Mouse (Mus musculus): ENCODE data around the gene Otx2. TPM values are rescaled to one million over a fixed set of nuclear protein-coding genes. Genes with fewer than 3 reads are reported as not detected.

Otx2 gene
- polyA plus RNA-seq, 1 experiment from 2014 or later, result 79.5 TPM

- peak overlapping the region; percentile 24 for H3K4me2 ChIP-seq (ENCODE audit: low read length)
- 0 out of 2 replicates have a peak overlapping the region, but pooled peaks have one; percentile 23 for H3K9ac ChIP-seq (ENCODE audit: low read depth, low read length)
- H3K9me3 ChIP-seq (replicated peaks; ENCODE audit: control insufficient read depth, low read length, poor library complexity, severe bottlenecking), result no peaks in the 10 kb centered on the region
- H3K4me3 ChIP-seq (ENCODE audit: low read depth, low read length), result peak overlapping the region; percentile 32
- no peaks in the 10 kb centered on the region for H3K36me3 ChIP-seq (ENCODE audit: control insufficient read depth, insufficient read depth, low read length)
- peak overlapping the region; percentile 87 for H3K27ac ChIP-seq (ENCODE audit: low read length)
- H3K27me3 ChIP-seq (ENCODE audit: control insufficient read depth, insufficient read depth, low read depth, low read length), result peaks cover 12% of the 10 kb centered on the region
- no peak for ATAC-seq
- H3K4me1 ChIP-seq (ENCODE audit: control insufficient read depth, insufficient read depth, low read length), result peaks cover 8% of the 10 kb centered on the region; the same call in 1 of the 2 replicates
- WGBS, result 22% methylated on average over 4 of the region's 4 CpGs
These were observed 2.7 kb downstream of the Otx2 start for GRCm38 (mm10) chr14:48670761-48671479.

- Histone ChIP-seq H3K27me3 (ENCODE audit: control insufficient read depth, insufficient read depth, low read depth, low read length) (peaks cover 11% of the 10 kb centered on the region; the same call in 1 of the 2 replicates), H3K27ac (ENCODE audit: low read length) (peak overlapping the region; percentile 87), H3K4me2 (ENCODE audit: low read length) (peak overlapping the region; percentile 58), H3K36me3 (ENCODE audit: control insufficient read depth, insufficient read depth, low read length) (no peaks in the 10 kb centered on the region), H3K4me3 (ENCODE audit: low read depth, low read length) (peak overlapping the region; percentile 32), H3K9ac (ENCODE audit: low read depth, low read length) (no peak overlapping the region), H3K9me3 (replicated peaks; ENCODE audit: control insufficient read depth, low read length, poor library complexity, severe bottlenecking) (no peaks in the 10 kb centered on the region), H3K4me1 (ENCODE audit: control insufficient read depth, insufficient read depth, low read length) (peaks cover 8% of the 10 kb centered on the region; the same call in 1 of the 2 replicates)
- ATAC-seq, result no peak
- 20% methylated on average over 3 of the region's 3 CpGs for WGBS
These were observed 3.4 kb downstream of the Otx2 start for GRCm38 (mm10) chr14:48670258-48670630.

GRCm38 (mm10) chr14:48669541-48670257, 3.9 kb downstream of the Otx2 start:
- no peaks in the 10 kb centered on the region for H3K36me3 ChIP-seq (ENCODE audit: control insufficient read depth, insufficient read depth, low read length)
- ATAC-seq, result no peak
- H3K27ac ChIP-seq (ENCODE audit: low read length), result peak overlapping the region; percentile 87
- H3K4me1 ChIP-seq (ENCODE audit: control insufficient read depth, insufficient read depth, low read length), result peaks cover 8% of the 10 kb centered on the region; the same call in 1 of the 2 replicates
- no peaks in the 10 kb centered on the region for H3K9me3 ChIP-seq (replicated peaks; ENCODE audit: control insufficient read depth, low read length, poor library complexity, severe bottlenecking)
- H3K9ac ChIP-seq (ENCODE audit: low read depth, low read length), result peak overlapping the region; percentile 42
- peak overlapping the region; percentile 58 for H3K4me2 ChIP-seq (ENCODE audit: low read length)
- WGBS, result 6% methylated on average over 18 of the region's 18 CpGs
- peaks cover 9% of the 10 kb centered on the region; the same call in 1 of the 2 replicates for H3K27me3 ChIP-seq (ENCODE audit: control insufficient read depth, insufficient read depth, low read depth, low read length)
- peak overlapping the region; percentile 32 for H3K4me3 ChIP-seq (ENCODE audit: low read depth, low read length)

- Histone ChIP-seq H3K4me1 (ENCODE audit: control insufficient read depth, insufficient read depth, low read length) (peaks cover 5% of the 10 kb centered on the region; the same call in 1 of the 2 replicates), H3K9ac (ENCODE audit: low read depth, low read length) (peak overlapping the region; percentile 65), H3K4me2 (ENCODE audit: low read length) (peak overlapping the region; percentile 58), H3K36me3 (ENCODE audit: control insufficient read depth, insufficient read depth, low read length) (no peaks in the 10 kb centered on the region), H3K9me3 (replicated peaks; ENCODE audit: control insufficient read depth, low read length, poor library complexity, severe bottlenecking) (no peaks in the 10 kb centered on the region), H3K27me3 (ENCODE audit: control insufficient read depth, insufficient read depth, low read depth, low read length) (peaks cover 9% of the 10 kb centered on the region; the same call in 1 of the 2 replicates), H3K27ac (ENCODE audit: low read length) (peak overlapping the region; percentile 87), H3K4me3 (ENCODE audit: low read depth, low read length) (peak overlapping the region; percentile 32)
- ATAC-seq, result peak; percentile 18; the same call in 1 of the 2 replicates
- 2% methylated on average over 29 of the region's 29 CpGs for WGBS
These were observed 4.8 kb downstream of the Otx2 start for GRCm38 (mm10) chr14:48668761-48669303.

- no peaks in the 10 kb centered on the region for H3K9me3 ChIP-seq (replicated peaks; ENCODE audit: control insufficient read depth, low read length, poor library complexity, severe bottlenecking)
- 17% methylated on average over 11 of the region's 11 CpGs for WGBS
- H3K9ac ChIP-seq (ENCODE audit: low read depth, low read length), result peak overlapping the region; percentile 23
- ATAC-seq, result peak; percentile 51
- H3K27ac ChIP-seq (ENCODE audit: low read length), result peak overlapping the region; percentile 87
- no peaks in the 10 kb centered on the region for H3K36me3 ChIP-seq (ENCODE audit: control insufficient read depth, insufficient read depth, low read length)
- peaks cover 9% of the 10 kb centered on the region for H3K27me3 ChIP-seq (ENCODE audit: control insufficient read depth, insufficient read depth, low read depth, low read length)
- H3K4me1 ChIP-seq (ENCODE audit: control insufficient read depth, insufficient read depth, low read length), result no peaks in the 10 kb centered on the region
- H3K4me2 ChIP-seq (ENCODE audit: low read length), result peak overlapping the region; percentile 58
- H3K4me3 ChIP-seq (ENCODE audit: low read depth, low read length), result peak overlapping the region; percentile 49; the same call in 1 of the 2 replicates
These were observed 5.6 kb downstream of the Otx2 start for GRCm38 (mm10) chr14:48668051-48668481.

GRCm38 (mm10) chr14:48667396-48667795, 6.2 kb downstream of the Otx2 start:
- H3K4me1 ChIP-seq (ENCODE audit: control insufficient read depth, insufficient read depth, low read length), result peaks cover under 1% of the 10 kb centered on the region; the same call in 1 of the 2 replicates
- peak overlapping the region; percentile 58 for H3K4me2 ChIP-seq (ENCODE audit: low read length)
- H3K27me3 ChIP-seq (ENCODE audit: control insufficient read depth, insufficient read depth, low read depth, low read length), result peaks cover 7% of the 10 kb centered on the region
- no peaks in the 10 kb centered on the region for H3K9me3 ChIP-seq (replicated peaks; ENCODE audit: control insufficient read depth, low read length, poor library complexity, severe bottlenecking)
- H3K36me3 ChIP-seq (ENCODE audit: control insufficient read depth, insufficient read depth, low read length), result no peaks in the 10 kb centered on the region
- ATAC-seq, result peak; percentile 59
- peak overlapping the region; percentile 87 for H3K27ac ChIP-seq (ENCODE audit: low read length)
- 0 out of 2 replicates have a peak overlapping the region, but pooled peaks have one; percentile 74 for H3K9ac ChIP-seq (ENCODE audit: low read depth, low read length)
- peak overlapping the region; percentile 49 for H3K4me3 ChIP-seq (ENCODE audit: low read depth, low read length)
- 5% methylated on average over 12 of the region's 12 CpGs for WGBS

- peaks cover 7% of the 10 kb centered on the region for H3K27me3 ChIP-seq (ENCODE audit: control insufficient read depth, insufficient read depth, low read depth, low read length)
- H3K4me3 ChIP-seq (ENCODE audit: low read depth, low read length), result peak overlapping the region; percentile 49
- no peaks in the 10 kb centered on the region for H3K9me3 ChIP-seq (replicated peaks; ENCODE audit: control insufficient read depth, low read length, poor library complexity, severe bottlenecking)
- H3K9ac ChIP-seq (ENCODE audit: low read depth, low read length), result peak overlapping the region; percentile 74
- H3K4me1 ChIP-seq (ENCODE audit: control insufficient read depth, insufficient read depth, low read length), result peaks cover 4% of the 10 kb centered on the region; the same call in 1 of the 2 replicates
- WGBS, result under 1% methylated on average over 19 of the region's 19 CpGs
- no peak for ATAC-seq
- peak overlapping the region; percentile 87 for H3K27ac ChIP-seq (ENCODE audit: low read length)
- H3K36me3 ChIP-seq (ENCODE audit: control insufficient read depth, insufficient read depth, low read length), result no peaks in the 10 kb centered on the region
- peak overlapping the region; percentile 51 for H3K4me2 ChIP-seq (ENCODE audit: low read length)
These were observed 6.8 kb downstream of the Otx2 start for GRCm38 (mm10) chr14:48666771-48667170.

- no peak for ATAC-seq
- H3K9ac ChIP-seq (ENCODE audit: low read depth, low read length), result peak overlapping the region; percentile 74
These were observed 7.6 kb downstream of the Otx2 start for GRCm38 (mm10) chr14:48665816-48666661.

More at GRCm38 (mm10) chr14:48665816-48666661, 7.6 kb downstream of the Otx2 start:
- peak overlapping the region; percentile 87 for H3K27ac ChIP-seq (ENCODE audit: low read length)
- H3K4me2 ChIP-seq (ENCODE audit: low read length), result peak overlapping the region; percentile 51
- H3K4me1 ChIP-seq (ENCODE audit: control insufficient read depth, insufficient read depth, low read length), result peaks cover 4% of the 10 kb centered on the region; the same call in 1 of the 2 replicates
- H3K36me3 ChIP-seq (ENCODE audit: control insufficient read depth, insufficient read depth, low read length), result no peaks in the 10 kb centered on the region
- no peaks in the 10 kb centered on the region for H3K9me3 ChIP-seq (replicated peaks; ENCODE audit: control insufficient read depth, low read length, poor library complexity, severe bottlenecking)
- under 1% methylated on average over 52 of the region's 52 CpGs for WGBS
- peak overlapping the region; percentile 49 for H3K4me3 ChIP-seq (ENCODE audit: low read depth, low read length)
- H3K27me3 ChIP-seq (ENCODE audit: control insufficient read depth, insufficient read depth, low read depth, low read length), result peaks cover 9% of the 10 kb centered on the region

All from midbrain, embryonic 16.5 days (tissue).